Comparison of ENCODE assay signal across 9 mouse cellular contexts in genomic region chr11:85837648-85838423, GRCm38 (mm10). TPM values are rescaled to one million over a fixed set of nuclear protein-coding genes. Genes with fewer than 3 reads are reported as not detected.
DNase-seq lines count a peak whose midpoint lies in the region; ATAC-seq lines count a peak whose summit lies in the region.
"Had no signal": no experiment of that assay in that cellular context is flagged by ENCODE, and none has a peak within 500 bp of the region (broad histone marks: within the 10 kb centered on the region; RNA-seq: fewer than 3 reads in every experiment).

No protein-coding gene starts in this region.

- peak overlapping the region; percentile 47; the same call in 1 of the 2 replicates for H3K27ac ChIP-seq in heart, embryonic 11.5 days (ENCODE audit: low read depth, low read length)
- H3K27ac ChIP-seq in brown adipose tissue, adult 24 weeks (replicated peaks; ENCODE audit: low read depth, low read length), result peak overlapping the region; percentile 12
- peak overlapping the region; percentile 30; the same call in 1 of the 2 replicates for H3K27ac ChIP-seq in hindbrain, embryonic 12.5 days

- H3K4me1 ChIP-seq in heart, embryonic 11.5 days (ENCODE audit: control insufficient read depth, insufficient read depth, low read length), result peaks cover 29% of the 10 kb centered on the region
- no peaks in the 10 kb centered on the region for H3K4me1 ChIP-seq in brown adipose tissue, adult 24 weeks (ENCODE audit: control insufficient read depth, insufficient read depth, insufficient read length, low read length)
- H3K4me1 ChIP-seq in hindbrain, embryonic 12.5 days, result peaks cover 33% of the 10 kb centered on the region

- H3K4me2 ChIP-seq in heart, embryonic 11.5 days, result peak overlapping the region; percentile 93
- peak overlapping the region; percentile 45 for H3K4me2 ChIP-seq in hindbrain, embryonic 12.5 days (replicated peaks)

- 2% methylated on average over 66 of the region's 67 CpGs for WGBS in heart, embryonic 11.5 days (ENCODE audit: insufficient replicate concordance)
- WGBS in hindbrain, embryonic 12.5 days, result under 1% methylated on average over 66 of the region's 67 CpGs

- H3K9me3 ChIP-seq in heart, embryonic 11.5 days (replicated peaks; ENCODE audit: control insufficient read depth, low read length), result no peaks in the 10 kb centered on the region
- H3K9me3 ChIP-seq in hindbrain, embryonic 12.5 days (replicated peaks), result no peaks in the 10 kb centered on the region

- H3K27me3 ChIP-seq in heart, embryonic 11.5 days (ENCODE audit: control insufficient read depth, insufficient read depth, low read length), result peaks cover 87% of the 10 kb centered on the region
- H3K27me3 ChIP-seq in hindbrain, embryonic 12.5 days, result peaks cover 92% of the 10 kb centered on the region

- no peak for ATAC-seq in heart, embryonic 11.5 days (replicated peaks; ENCODE audit: insufficient number of reproducible peaks, low FRiP score, low TSS enrichment)
- ATAC-seq in hindbrain, embryonic 12.5 days (ENCODE audit: low FRiP score), result no peak
- no peak for ATAC-seq in granulocyte monocyte progenitor cell, adult 5-6 weeks (replicated peaks; ENCODE audit: poor library complexity, severe bottlenecking)

- intact Hi-C loops in heart, postnatal 25 days (cut with DNase I), result no loop called here
- intact Hi-C loops in gastrocnemius, postnatal 14 days (cut with DNase I; ENCODE audit: low total_unique reads), result no loop called here

- no peak for DNase-seq in heart, postnatal 25 days (ENCODE audit: low spot score)
- peak; percentile 51 for DNase-seq in lung, postnatal 10 days
- no peak for DNase-seq in gastrocnemius, postnatal 14 days
- no peak for DNase-seq in cerebellum, postnatal 36 days

- peak overlapping the region; percentile 69 for H3K4me3 ChIP-seq in heart, embryonic 11.5 days (ENCODE audit: low read depth, low read length)
- peak overlapping the region; percentile 47 for H3K4me3 ChIP-seq in brown adipose tissue, adult 24 weeks (ENCODE audit: insufficient read depth, low read depth, low read length)
- H3K4me3 ChIP-seq in hindbrain, embryonic 12.5 days, result peak overlapping the region; percentile 49

- H3K9ac ChIP-seq in heart, embryonic 11.5 days (ENCODE audit: low read depth, low read length), result peak overlapping the region; percentile 55
- peak overlapping the region; percentile 56 for H3K9ac ChIP-seq in hindbrain, embryonic 12.5 days

- no peaks in the 10 kb centered on the region for H3K36me3 ChIP-seq in heart, embryonic 11.5 days (ENCODE audit: control insufficient read depth, insufficient read depth, low read length)
- no peaks in the 10 kb centered on the region for H3K36me3 ChIP-seq in hindbrain, embryonic 12.5 days

RNA-seq across cellular contexts. Expression of gene Tbx2, which starts 5.5 kb away (rescaled TPM):
- 3.6 and 4.4 TPM in 2 replicates for polyA plus RNA-seq in heart, embryonic 11.5 days (2014; fragmentation: Nextera tagmentation; extraction: Ambion mirVana)
- total RNA-seq in heart, postnatal 25 days (2021), result 1 to 10 TPM; 6.2 to 7.1 TPM
- polyA plus RNA-seq in brown adipose tissue, adult 24 weeks (2012; ENCODE audit: insufficient read depth, insufficient read length, missing spikeins), result 1.2 and 1.5 TPM in 2 replicates
- polyA plus RNA-seq in hindbrain, embryonic 12.5 days (2016; fragmentation: Nextera tagmentation; extraction: Ambion mirVana), result 3.8 and 4.9 TPM in 2 replicates
- 10 to 100 TPM in 1 of 2 experiments, 1 to 10 TPM in 1; 9.7 to 10.1 TPM for total RNA-seq in gastrocnemius, postnatal 14 days (2021)
- 0.11 TPM in 1 of 2 replicates, not detected in the other for total RNA-seq in granulocyte monocyte progenitor cell, adult 5-6 weeks (2014; fragmentation: Nextera tagmentation)
- total RNA-seq in granulocyte monocyte progenitor cell, adult 5-6 weeks (2017), result not detected in 2 replicates
- total RNA-seq: MEL had no signal

RNA-seq across cellular contexts. Expression of gene Gm11444, which starts 12.3 kb away (rescaled TPM):
- not detected in 2 replicates for polyA plus RNA-seq in heart, embryonic 11.5 days (2014; fragmentation: Nextera tagmentation; extraction: Ambion mirVana)
- not detected for total RNA-seq in heart, postnatal 25 days (2021)
- polyA plus RNA-seq in brown adipose tissue, adult 24 weeks (2012; ENCODE audit: insufficient read depth, insufficient read length, missing spikeins), result not detected in 2 replicates
- not detected in 2 replicates for polyA plus RNA-seq in hindbrain, embryonic 12.5 days (2016; fragmentation: Nextera tagmentation; extraction: Ambion mirVana)
- not detected for total RNA-seq in gastrocnemius, postnatal 14 days (2021)
- total RNA-seq in granulocyte monocyte progenitor cell, adult 5-6 weeks (2014; fragmentation: Nextera tagmentation), result not detected in 2 replicates
- total RNA-seq in granulocyte monocyte progenitor cell, adult 5-6 weeks (2017), result not detected in 2 replicates
- total RNA-seq: MEL had no signal

RNA-seq across cellular contexts. Expression of gene Tbx4, which starts 48.4 kb away (rescaled TPM):
- polyA plus RNA-seq in heart, embryonic 11.5 days (2014; fragmentation: Nextera tagmentation; extraction: Ambion mirVana), result 0.49 and 0.82 TPM in 2 replicates
- under 1 TPM in 1 of 2 experiments, not detected in 1; 0.08 TPM for total RNA-seq in heart, postnatal 25 days (2021)
- not detected in 2 replicates for polyA plus RNA-seq in brown adipose tissue, adult 24 weeks (2012; ENCODE audit: insufficient read depth, insufficient read length, missing spikeins)
- polyA plus RNA-seq in hindbrain, embryonic 12.5 days (2016; fragmentation: Nextera tagmentation; extraction: Ambion mirVana), result 0.57 and 0.94 TPM in 2 replicates
- 1 to 10 TPM; 1.7 to 2.6 TPM for total RNA-seq in gastrocnemius, postnatal 14 days (2021)
- total RNA-seq in granulocyte monocyte progenitor cell, adult 5-6 weeks (2014; fragmentation: Nextera tagmentation), result not detected in 2 replicates
- not detected in 2 replicates for total RNA-seq in granulocyte monocyte progenitor cell, adult 5-6 weeks (2017)

Comparison
In these comparisons a context has a peak if more than half of its experiments do, and no peak if none do; other contexts are left out.
1. RNA of gene Tbx2, which starts 5.5 kb away (total RNA-seq): 9.7 to 10.1 TPM in gastrocnemius, postnatal 14 days and 6.2 to 7.1 TPM in heart, postnatal 25 days; 0.11 TPM in granulocyte monocyte progenitor cell, adult 5-6 weeks; every median in the first group is over 4 times any median in the second.
2. Peak in every context shown above with its lines, with median percentiles within 50 percentile points of each other: H3K27ac ChIP-seq and H3K4me3 ChIP-seq.